Mouse (Mus musculus) heart, embryonic 12.5 days (tissue): ENCODE measurements around the gene Tenm4. TPM values are rescaled to one million over a fixed set of nuclear protein-coding genes. Genes with fewer than 3 reads are reported as not detected.

Experiments
- ATAC-seq: fragments of 200-750 bp; cut with Nextera tagmentation; 2 replicates; pipeline ENCODE4 v1.8.0; 2017; ENCODE audit warnings: moderate TSS enrichment, moderate library complexity; ENCODE audit not compliant: insufficient number of reproducible peaks, low FRiP score
- H3K27ac ChIP-seq: fragments of 300-500 bp; sonication (generic); 2 replicates; pipeline ENCODE4 v1.5.1; 2016; ENCODE audit warnings: mild to moderate bottlenecking, moderate library complexity; ENCODE audit not compliant: poor library complexity, severe bottlenecking
- H3K27me3 ChIP-seq: fragments of 300-500 bp; sonication (generic); replicated peaks from 2 replicates; pipeline ENCODE4 v1.6.1; 2016; ENCODE audit warnings: mild to moderate bottlenecking, moderate library complexity
- H3K36me3 ChIP-seq: fragments of 300-500 bp; sonication (generic); 2 replicates; pipeline ENCODE4 v1.6.1; 2016; ENCODE audit warnings: mild to moderate bottlenecking, moderate library complexity
- H3K4me1 ChIP-seq: fragments of 300-500 bp; sonication (generic); replicated peaks from 2 replicates; pipeline ENCODE4 v1.6.1; 2016; ENCODE audit warnings: mild to moderate bottlenecking
- H3K4me2 ChIP-seq: fragments of 300-500 bp; sonication (generic); 2 replicates; pipeline ENCODE4 v1.6.1; 2016; ENCODE audit warnings: mild to moderate bottlenecking, moderate library complexity
- H3K4me3 ChIP-seq: fragments of 300-500 bp; sonication (generic); 2 replicates; pipeline ENCODE4 v1.5.1; 2016; ENCODE audit warnings: mild to moderate bottlenecking
- H3K9ac ChIP-seq: fragments of 300-500 bp; sonication (generic); 2 replicates; pipeline ENCODE4 v1.6.1; 2016; ENCODE audit warnings: mild to moderate bottlenecking, moderate library complexity
- H3K9me3 ChIP-seq: fragments of 300-500 bp; sonication (generic); replicated peaks from 2 replicates; pipeline ENCODE4 v1.6.1; 2016; ENCODE audit warnings: mild to moderate bottlenecking, moderate library complexity
- WGBS: fragments of 180-500 bp; shearing (Covaris S2); methylation state at CpG from one replicate; pipeline ENCODE4 v1.1.7; 2016; 5-methylcytosine and 5-hydroxymethylcytosine counted together
- polyA plus RNA-seq: library from polyadenylated mRNA; unstranded; fragments of >200 nt; fragmentation: Nextera tagmentation; extraction: Ambion mirVana; gene quantifications from 2 replicates; pipeline ENCODE4 v1.2.1, GENCODE M21; 2016

The Tenm4 gene
- polyA plus RNA-seq, 1 experiment from 2014 or later, result 10.2 TPM

- WGBS, result 15% methylated on average over 1 of the region's 1 CpGs
- H3K27ac ChIP-seq, result no peak overlapping the region
- ATAC-seq, result no peak
- H3K27me3 ChIP-seq, result peaks cover 42% of the 10 kb centered on the region
- H3K9ac ChIP-seq, result no peak overlapping the region
- no peaks in the 10 kb centered on the region for H3K36me3 ChIP-seq
- H3K4me3 ChIP-seq, result no peak overlapping the region
- H3K9me3 ChIP-seq, result no peaks in the 10 kb centered on the region; the same call in 1 of the 2 replicates
- peaks cover 11% of the 10 kb centered on the region for H3K4me1 ChIP-seq
- H3K4me2 ChIP-seq, result no peak overlapping the region
Measured at GRCm38 (mm10) chr7:96719926-96720325, 548.9 kb downstream of the Tenm4 start.

DNA sequence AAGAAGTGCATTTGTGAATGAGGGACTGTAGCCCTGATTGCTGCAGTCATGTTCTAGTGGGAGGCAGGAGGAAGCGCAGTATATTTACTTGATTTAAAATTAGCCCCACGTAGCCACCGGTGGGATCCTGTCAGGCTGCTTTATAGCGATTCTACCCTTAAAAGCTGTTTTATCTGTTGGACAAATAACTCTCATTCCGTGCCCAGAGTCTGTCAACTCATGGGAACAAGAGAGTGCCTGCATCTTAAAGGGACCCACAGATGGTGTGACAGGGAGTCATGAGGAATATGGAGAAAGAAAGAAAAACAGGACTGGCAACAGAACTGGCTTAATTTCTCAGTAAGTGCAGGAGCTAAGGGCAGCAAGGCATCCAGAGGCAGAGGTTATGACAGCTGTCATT, 549.4 kb downstream of the Tenm4 start:
- H3K36me3 ChIP-seq, result no peaks in the 10 kb centered on the region
- H3K27ac ChIP-seq, result no peak overlapping the region
- no peak for ATAC-seq
- no peak overlapping the region for H3K4me3 ChIP-seq
- peaks cover 42% of the 10 kb centered on the region for H3K27me3 ChIP-seq
- peaks cover 11% of the 10 kb centered on the region for H3K4me1 ChIP-seq
- no peaks in the 10 kb centered on the region; the same call in 1 of the 2 replicates for H3K9me3 ChIP-seq
- H3K4me2 ChIP-seq, result no peak overlapping the region
- no peak overlapping the region for H3K9ac ChIP-seq
- 55% methylated on average over 5 of the region's 5 CpGs for WGBS

DNA sequence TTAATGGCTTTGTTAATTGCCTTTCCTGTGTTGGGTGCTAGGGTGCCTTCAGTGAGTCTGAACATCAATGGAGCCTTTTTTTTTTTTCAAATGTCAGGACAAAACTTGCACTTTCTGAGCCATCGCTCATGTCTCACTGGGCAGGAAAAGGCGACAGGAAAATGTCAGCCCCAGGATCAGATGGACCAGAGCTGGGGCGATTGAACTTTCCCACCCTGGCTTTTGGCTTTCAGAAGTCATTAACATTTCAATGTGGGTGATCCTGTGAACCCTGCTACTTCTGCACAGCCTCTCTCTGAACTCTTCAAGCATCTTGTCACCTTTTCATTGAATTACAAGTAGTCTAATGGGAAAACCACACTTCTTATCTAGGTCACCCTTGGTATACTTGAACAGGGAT, 551.8 kb downstream of the Tenm4 start:
- ATAC-seq, result no peak
- 42% methylated on average over 3 of the region's 3 CpGs for WGBS
- H3K27me3 ChIP-seq, result peaks cover 44% of the 10 kb centered on the region

GRCm38 (mm10) chr7:96725603-96726002, 554.6 kb downstream of the Tenm4 start:
- H3K36me3 ChIP-seq, result no peaks in the 10 kb centered on the region
- H3K9me3 ChIP-seq, result no peaks in the 10 kb centered on the region; the same call in 1 of the 2 replicates
- peaks cover 44% of the 10 kb centered on the region for H3K27me3 ChIP-seq
- WGBS, result 71% methylated on average over 5 of the region's 5 CpGs
- H3K9ac ChIP-seq, result no peak overlapping the region
- no peaks in the 10 kb centered on the region for H3K4me1 ChIP-seq
- H3K4me2 ChIP-seq, result no peak overlapping the region
- H3K27ac ChIP-seq, result no peak overlapping the region
- H3K4me3 ChIP-seq, result no peak overlapping the region
- ATAC-seq, result no peak

More for the DNA sequence above, 551.8 kb downstream of the Tenm4 start:
- Histone ChIP-seq H3K9ac (no peak overlapping the region), H3K27ac (no peak overlapping the region), H3K9me3 (no peaks in the 10 kb centered on the region; the same call in 1 of the 2 replicates), H3K4me1 (peaks cover 11% of the 10 kb centered on the region), H3K4me2 (no peak overlapping the region), H3K4me3 (no peak overlapping the region), H3K36me3 (no peaks in the 10 kb centered on the region)

DNA sequence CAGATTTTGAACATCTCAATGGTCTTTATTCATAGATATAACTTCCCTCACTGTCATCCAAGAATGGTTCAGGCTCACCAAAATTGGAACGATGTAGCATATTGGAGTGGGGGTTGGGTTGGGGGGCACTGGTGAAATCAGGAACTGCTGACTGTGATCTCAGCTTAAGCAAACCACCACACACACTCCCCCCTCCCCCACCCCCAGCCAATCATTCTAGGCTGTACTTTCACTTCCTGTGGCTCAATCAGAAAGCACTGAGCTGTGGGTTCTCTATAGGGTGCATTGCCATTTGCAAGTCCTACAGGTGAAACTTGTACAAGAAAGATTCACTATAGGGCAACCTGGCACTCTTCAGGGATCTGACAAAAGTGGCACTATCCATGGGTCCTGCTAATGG, 559.3 kb downstream of the Tenm4 start:
- Histone ChIP-seq H3K9ac (no peak overlapping the region), H3K9me3 (no peaks in the 10 kb centered on the region), H3K36me3 (no peaks in the 10 kb centered on the region), H3K4me1 (peaks cover 6% of the 10 kb centered on the region; the same call in 1 of the 2 replicates), H3K4me3 (no peak overlapping the region), H3K4me2 (no peak overlapping the region), H3K27ac (no peak overlapping the region), H3K27me3 (peaks cover 32% of the 10 kb centered on the region)
- 74% methylated on average over 1 of the region's 1 CpGs for WGBS
- no peak for ATAC-seq

- peaks cover 6% of the 10 kb centered on the region; the same call in 1 of the 2 replicates for H3K4me1 ChIP-seq
- H3K4me3 ChIP-seq, result no peak overlapping the region
- H3K36me3 ChIP-seq, result no peaks in the 10 kb centered on the region
- no peak overlapping the region for H3K9ac ChIP-seq
- no peak overlapping the region for H3K27ac ChIP-seq
- peaks cover 23% of the 10 kb centered on the region for H3K27me3 ChIP-seq
- no peaks in the 10 kb centered on the region for H3K9me3 ChIP-seq
- ATAC-seq, result no peak
- WGBS, result 87% methylated on average over 4 of the region's 4 CpGs
- H3K4me2 ChIP-seq, result no peak overlapping the region
Measured at GRCm38 (mm10) chr7:96731947-96732346, 560.9 kb downstream of the Tenm4 start.

DNA sequence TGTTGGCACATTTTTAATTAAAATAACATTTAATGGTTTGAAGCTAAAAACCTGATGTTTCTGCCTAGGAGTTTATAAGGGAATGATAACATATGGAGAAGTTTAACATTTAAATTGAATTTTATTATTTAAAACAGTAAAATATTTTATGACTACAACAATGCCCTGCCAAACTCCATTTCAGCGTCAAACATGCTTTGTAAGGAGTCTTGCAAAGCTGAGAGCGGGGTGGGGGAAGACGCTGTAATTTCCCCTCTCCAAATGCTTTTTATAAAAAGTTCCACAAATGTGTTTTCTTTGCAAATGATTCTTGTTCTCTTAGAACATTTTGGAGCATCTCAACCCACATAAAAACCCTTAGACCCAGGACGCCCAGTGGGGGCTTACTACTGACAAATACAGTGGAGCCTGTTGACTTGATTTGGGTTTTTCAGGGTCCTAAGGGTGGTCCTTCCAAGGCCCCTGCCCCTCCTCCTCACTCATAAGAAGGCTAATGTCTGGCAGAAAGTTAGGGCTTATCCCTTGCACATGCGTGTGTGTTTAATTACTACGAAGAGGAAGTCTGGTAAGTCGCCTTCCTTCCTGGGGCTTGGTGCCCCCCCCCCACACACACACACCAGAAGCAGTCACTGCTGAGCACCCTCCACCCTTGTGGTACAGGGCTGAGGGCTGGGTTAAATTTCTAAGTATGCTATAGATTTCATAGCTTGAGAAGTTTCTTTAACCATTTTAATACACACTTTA, 563.4 kb downstream of the Tenm4 start:
- H3K36me3 ChIP-seq, result no peaks in the 10 kb centered on the region
- no peak overlapping the region for H3K4me3 ChIP-seq
- peaks cover 12% of the 10 kb centered on the region for H3K27me3 ChIP-seq
- peaks cover 6% of the 10 kb centered on the region; the same call in 1 of the 2 replicates for H3K4me1 ChIP-seq
- H3K4me2 ChIP-seq, result no peak overlapping the region
- no peak overlapping the region for H3K27ac ChIP-seq
- no peak overlapping the region for H3K9ac ChIP-seq
- ATAC-seq, result no peak
- 78% methylated on average over 7 of the region's 7 CpGs for WGBS
- no peaks in the 10 kb centered on the region for H3K9me3 ChIP-seq

DNA sequence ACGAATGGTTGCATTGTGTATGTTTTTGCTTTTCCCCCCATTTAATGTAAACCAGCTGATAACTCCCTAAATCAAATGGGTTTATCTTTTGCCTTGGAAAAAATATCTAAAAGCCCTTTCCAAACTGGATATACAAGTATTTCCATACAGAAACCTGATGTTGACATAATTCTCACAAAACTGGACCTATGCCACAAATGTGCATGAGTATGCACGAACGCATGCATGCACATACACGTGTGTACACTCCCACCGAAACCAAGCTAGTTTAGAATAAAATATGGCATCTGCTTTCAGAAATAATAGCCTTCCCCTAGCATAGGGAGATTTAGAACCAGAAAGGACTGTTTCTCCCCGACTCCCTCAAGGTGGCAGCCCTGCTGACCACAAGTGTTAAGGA, 569.6 kb downstream of the Tenm4 start:
- H3K4me1 ChIP-seq, result peaks cover 12% of the 10 kb centered on the region; the same call in 1 of the 2 replicates

GRCm38 (mm10) chr7:96742221-96742620, 571.2 kb downstream of the Tenm4 start:
- Histone ChIP-seq H3K4me2 (no peak overlapping the region), H3K36me3 (no peaks in the 10 kb centered on the region), H3K9me3 (no peaks in the 10 kb centered on the region), H3K4me3 (no peak overlapping the region), H3K9ac (no peak overlapping the region), H3K4me1 (peaks cover 15% of the 10 kb centered on the region), H3K27ac (no peak overlapping the region), H3K27me3 (peaks cover 12% of the 10 kb centered on the region)
- ATAC-seq, result no peak
- WGBS, result 56% methylated on average over 7 of the region's 7 CpGs

More for the DNA sequence above, 569.6 kb downstream of the Tenm4 start:
- no peak overlapping the region for H3K4me2 ChIP-seq
- no peaks in the 10 kb centered on the region for H3K36me3 ChIP-seq
- no peak overlapping the region for H3K9ac ChIP-seq
- WGBS, result 81% methylated on average over 6 of the region's 6 CpGs
- ATAC-seq, result no peak
- H3K27ac ChIP-seq, result no peak overlapping the region
- no peaks in the 10 kb centered on the region for H3K9me3 ChIP-seq
- H3K27me3 ChIP-seq, result peaks cover 7% of the 10 kb centered on the region; the same call in 1 of the 2 replicates
- no peak overlapping the region for H3K4me3 ChIP-seq

DNA sequence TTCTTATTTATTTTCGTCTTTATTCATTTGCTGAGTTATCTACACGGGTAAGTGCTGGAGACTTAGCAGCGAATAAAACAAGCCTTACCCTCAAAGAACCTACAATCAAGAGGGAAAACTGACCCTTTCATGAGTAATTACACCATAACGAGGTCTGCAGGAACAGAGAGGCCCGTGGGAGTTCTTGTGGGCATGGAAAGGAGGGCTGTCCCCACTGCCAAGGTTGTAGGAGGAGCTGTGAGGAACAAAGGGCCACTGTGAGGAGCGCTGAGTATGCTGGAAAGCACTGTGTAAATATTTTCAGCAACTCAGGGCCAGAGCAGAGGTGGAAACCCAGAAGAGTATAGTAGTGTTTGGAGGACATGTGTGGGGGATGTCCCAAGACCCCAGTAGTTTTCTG, 574.9 kb downstream of the Tenm4 start:
- H3K27ac ChIP-seq, result 0 out of 2 replicates have a peak overlapping the region, but pooled peaks have one; percentile 61
- H3K27me3 ChIP-seq, result peaks cover 10% of the 10 kb centered on the region
- peak; percentile 50; the same call in 1 of the 2 replicates for ATAC-seq
- H3K4me3 ChIP-seq, result no peak overlapping the region
- H3K4me2 ChIP-seq, result no peak overlapping the region
- no peak overlapping the region for H3K9ac ChIP-seq
- H3K9me3 ChIP-seq, result no peaks in the 10 kb centered on the region
- peaks cover 35% of the 10 kb centered on the region for H3K4me1 ChIP-seq
- WGBS, result 34% methylated on average over 6 of the region's 6 CpGs
- no peaks in the 10 kb centered on the region for H3K36me3 ChIP-seq

GRCm38 (mm10) chr7:96746706-96747105, 575.7 kb downstream of the Tenm4 start:
- H3K4me1 ChIP-seq, result peaks cover 35% of the 10 kb centered on the region
- no peaks in the 10 kb centered on the region for H3K36me3 ChIP-seq
- H3K9me3 ChIP-seq, result no peaks in the 10 kb centered on the region
- no peak overlapping the region for H3K4me3 ChIP-seq
- no peak overlapping the region for H3K4me2 ChIP-seq
- peaks cover 10% of the 10 kb centered on the region for H3K27me3 ChIP-seq
- 62% methylated on average over 4 of the region's 4 CpGs for WGBS
- H3K27ac ChIP-seq, result peak overlapping the region; percentile 28; the same call in 1 of the 2 replicates
- ATAC-seq, result no peak
- H3K9ac ChIP-seq, result no peak overlapping the region
